Mouse (Mus musculus): ENCODE data around the gene Fyco1. TPM values are rescaled to one million over a fixed set of nuclear protein-coding genes. Genes with fewer than 3 reads are reported as not detected.

Fyco1 gene
- polyA plus RNA-seq, 1 experiment = 0.07 TPM

- Histone ChIP-seq H3K27me3 (ENCODE audit: control insufficient read depth) (no peaks in the 10 kb centered on the region), H3K4me1 (ENCODE audit: control insufficient read depth) (no peaks in the 10 kb centered on the region), H3K9me3 (ENCODE audit: control insufficient read depth, low read length) (no peaks in the 10 kb centered on the region), H3K36me3 (ENCODE audit: control insufficient read depth) (peaks cover 95% of the 10 kb centered on the region), H3K4me3 (replicated peaks) (no peak overlapping the region)
- TF ChIP-seq TAL1 (IDR thresholded peaks at IDR 0.05; ENCODE audit: low read length) (no peak), GATA1 (IDR thresholded peaks at IDR 0.05; ENCODE audit: low read length) (no peak)
These were observed 25.1 kb downstream of the Fyco1 start for GRCm38 (mm10) chr9:123826631-123827030.

- no peak overlapping the region for H3K4me3 ChIP-seq (replicated peaks)
- H3K4me1 ChIP-seq (ENCODE audit: control insufficient read depth) = no peaks in the 10 kb centered on the region
- no peaks in the 10 kb centered on the region for H3K27me3 ChIP-seq (ENCODE audit: control insufficient read depth)
- peaks cover 84% of the 10 kb centered on the region for H3K36me3 ChIP-seq (ENCODE audit: control insufficient read depth)
- no peaks in the 10 kb centered on the region for H3K9me3 ChIP-seq (ENCODE audit: control insufficient read depth, low read length)
- no peak for TF ChIP-seq GATA1 (IDR thresholded peaks at IDR 0.05; ENCODE audit: low read length)
- no peak for TF ChIP-seq TAL1 (IDR thresholded peaks at IDR 0.05; ENCODE audit: low read length)
These were observed 33.1 kb downstream of the Fyco1 start for GRCm38 (mm10) chr9:123818601-123819000.

DNA sequence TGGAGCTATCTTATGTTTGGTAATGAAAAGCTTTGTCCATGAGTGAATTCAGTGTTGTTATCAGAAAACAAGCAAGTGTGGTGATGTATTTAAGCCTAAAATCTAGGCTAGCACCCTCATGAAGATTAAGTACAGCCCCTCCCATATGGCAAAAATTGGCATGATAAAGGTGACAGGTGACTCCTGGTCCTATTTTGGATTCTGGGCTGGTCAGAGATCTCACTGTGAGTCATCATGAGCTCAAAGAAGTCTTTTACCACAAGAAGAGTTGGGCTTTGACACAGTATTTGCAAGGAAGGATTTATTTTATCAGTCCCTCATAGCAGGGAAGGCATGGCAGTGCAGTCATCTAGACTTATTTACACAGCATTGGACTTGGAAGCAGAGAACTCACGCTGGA lies 35.7 kb downstream of the Fyco1 start:
- H3K9me3 ChIP-seq (ENCODE audit: control insufficient read depth, low read length) = no peaks in the 10 kb centered on the region
- TF ChIP-seq GATA1 (IDR thresholded peaks at IDR 0.05; ENCODE audit: low read length) = no peak
- TF ChIP-seq TAL1 (IDR thresholded peaks at IDR 0.05; ENCODE audit: low read length) = no peak
- peaks cover 82% of the 10 kb centered on the region for H3K36me3 ChIP-seq (ENCODE audit: control insufficient read depth)
- no peaks in the 10 kb centered on the region for H3K27me3 ChIP-seq (ENCODE audit: control insufficient read depth)
- H3K4me3 ChIP-seq (replicated peaks) = no peak overlapping the region
- H3K4me1 ChIP-seq (ENCODE audit: control insufficient read depth) = no peaks in the 10 kb centered on the region

DNA sequence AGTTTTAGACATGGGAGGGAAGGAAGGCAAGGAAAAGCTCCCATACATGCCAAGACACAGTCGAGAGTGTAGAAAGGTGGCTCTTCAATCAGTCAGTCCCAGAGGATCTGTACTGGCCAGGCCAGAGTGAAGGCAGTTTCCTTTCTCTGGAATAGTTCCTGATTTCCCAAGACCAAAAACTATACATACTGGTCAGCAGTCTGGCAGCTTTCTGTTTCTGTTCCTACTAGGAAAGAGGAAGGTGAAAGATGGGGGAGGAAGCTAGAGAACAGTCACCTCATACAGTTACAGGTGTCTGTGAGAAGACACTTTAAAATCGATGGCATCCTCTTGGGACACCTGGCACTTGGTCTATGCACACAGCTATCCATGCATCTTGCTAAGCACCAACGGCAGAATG lies 36.3 kb downstream of the Fyco1 start:
- no peak for TF ChIP-seq TAL1 (IDR thresholded peaks at IDR 0.05; ENCODE audit: low read length)
- TF ChIP-seq GATA1 (IDR thresholded peaks at IDR 0.05; ENCODE audit: low read length) = no peak
- no peaks in the 10 kb centered on the region for H3K9me3 ChIP-seq (ENCODE audit: control insufficient read depth, low read length)
- H3K27me3 ChIP-seq (ENCODE audit: control insufficient read depth) = no peaks in the 10 kb centered on the region
- peaks cover 82% of the 10 kb centered on the region for H3K36me3 ChIP-seq (ENCODE audit: control insufficient read depth)
- H3K4me3 ChIP-seq (replicated peaks) = no peak overlapping the region
- no peaks in the 10 kb centered on the region for H3K4me1 ChIP-seq (ENCODE audit: control insufficient read depth)

DNA sequence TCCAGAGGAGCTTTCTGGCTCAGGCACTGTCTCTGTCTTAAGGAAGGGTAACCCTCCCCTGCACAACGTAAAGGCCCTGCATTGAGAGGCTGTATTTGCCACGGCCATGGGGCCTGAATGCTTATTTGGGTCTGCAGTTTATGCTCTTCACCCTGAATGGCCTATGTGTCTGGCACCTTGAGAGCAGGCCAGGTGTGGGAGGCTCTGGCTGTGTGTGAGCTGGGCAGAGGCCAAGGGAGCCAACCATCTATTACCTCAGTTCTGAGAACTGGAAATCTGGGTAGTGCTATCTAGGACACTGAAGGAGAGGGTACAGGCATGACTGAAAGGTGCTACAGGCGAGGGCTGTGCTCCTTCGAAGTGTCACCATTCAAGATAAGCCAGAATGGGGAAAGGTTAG lies 36.9 kb downstream of the Fyco1 start:
- Histone ChIP-seq H3K4me1 (ENCODE audit: control insufficient read depth) (no peaks in the 10 kb centered on the region), H3K4me3 (replicated peaks) (no peak overlapping the region), H3K27me3 (ENCODE audit: control insufficient read depth) (no peaks in the 10 kb centered on the region), H3K9me3 (ENCODE audit: control insufficient read depth, low read length) (no peaks in the 10 kb centered on the region), H3K36me3 (ENCODE audit: control insufficient read depth) (peaks cover 87% of the 10 kb centered on the region)
- TF ChIP-seq GATA1 (IDR thresholded peaks at IDR 0.05; ENCODE audit: low read length) = no peak
- TF ChIP-seq TAL1 (IDR thresholded peaks at IDR 0.05; ENCODE audit: low read length) = no peak

DNA sequence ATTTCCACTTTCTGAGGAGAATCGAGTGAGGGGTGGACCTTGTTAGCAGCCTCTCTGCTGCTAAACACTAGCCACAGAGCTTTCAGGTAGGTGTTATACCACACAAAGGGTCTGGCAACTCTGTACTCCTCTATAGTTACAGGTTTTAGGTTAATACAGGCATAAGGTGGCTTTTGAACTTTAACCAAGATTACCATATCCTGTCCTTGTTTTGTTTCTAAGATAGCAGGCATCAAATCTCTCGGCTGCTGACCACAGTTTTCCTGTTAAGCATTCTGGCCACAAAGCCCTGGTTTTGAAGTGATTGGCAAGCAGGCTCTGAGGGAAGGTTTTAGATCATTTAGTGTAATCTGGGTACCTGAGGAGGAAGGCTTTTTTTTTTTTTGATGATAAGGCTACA lies 37.4 kb downstream of the Fyco1 start:
- H3K9me3 ChIP-seq (ENCODE audit: control insufficient read depth, low read length) = no peaks in the 10 kb centered on the region
- no peak overlapping the region for H3K4me3 ChIP-seq (replicated peaks)
- H3K4me1 ChIP-seq (ENCODE audit: control insufficient read depth) = no peaks in the 10 kb centered on the region
- no peak for TF ChIP-seq GATA1 (IDR thresholded peaks at IDR 0.05; ENCODE audit: low read length)
- no peak for TF ChIP-seq TAL1 (IDR thresholded peaks at IDR 0.05; ENCODE audit: low read length)
- H3K27me3 ChIP-seq (ENCODE audit: control insufficient read depth) = no peaks in the 10 kb centered on the region
- peaks cover 86% of the 10 kb centered on the region for H3K36me3 ChIP-seq (ENCODE audit: control insufficient read depth)

DNA sequence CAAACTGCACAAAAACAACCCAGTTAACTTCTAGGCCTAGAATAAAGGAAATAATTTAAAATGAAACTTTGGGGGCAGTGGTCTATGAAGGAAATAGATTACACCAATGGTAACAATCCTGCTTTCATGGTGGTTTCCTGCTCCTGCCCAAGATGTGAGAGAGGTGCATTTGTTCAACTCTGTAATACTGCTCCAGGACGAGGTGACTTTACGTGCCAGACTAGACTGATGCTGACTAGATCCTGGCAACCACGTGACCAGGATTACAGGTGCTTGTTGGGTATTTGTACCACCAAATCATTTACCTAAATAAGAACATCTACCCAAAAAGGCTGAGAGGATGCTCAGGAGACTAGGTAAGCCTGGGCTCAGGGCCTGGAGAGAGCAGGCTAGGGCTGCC lies 39.9 kb downstream of the Fyco1 start:
- H3K36me3 ChIP-seq (ENCODE audit: control insufficient read depth) = peaks cover 80% of the 10 kb centered on the region
- no peaks in the 10 kb centered on the region for H3K9me3 ChIP-seq (ENCODE audit: control insufficient read depth, low read length)
- TF ChIP-seq TAL1 (IDR thresholded peaks at IDR 0.05; ENCODE audit: low read length) = no peak
- no peak for TF ChIP-seq GATA1 (IDR thresholded peaks at IDR 0.05; ENCODE audit: low read length)
- no peaks in the 10 kb centered on the region for H3K27me3 ChIP-seq (ENCODE audit: control insufficient read depth)
- no peaks in the 10 kb centered on the region for H3K4me1 ChIP-seq (ENCODE audit: control insufficient read depth)
- no peak overlapping the region for H3K4me3 ChIP-seq (replicated peaks)

DNA sequence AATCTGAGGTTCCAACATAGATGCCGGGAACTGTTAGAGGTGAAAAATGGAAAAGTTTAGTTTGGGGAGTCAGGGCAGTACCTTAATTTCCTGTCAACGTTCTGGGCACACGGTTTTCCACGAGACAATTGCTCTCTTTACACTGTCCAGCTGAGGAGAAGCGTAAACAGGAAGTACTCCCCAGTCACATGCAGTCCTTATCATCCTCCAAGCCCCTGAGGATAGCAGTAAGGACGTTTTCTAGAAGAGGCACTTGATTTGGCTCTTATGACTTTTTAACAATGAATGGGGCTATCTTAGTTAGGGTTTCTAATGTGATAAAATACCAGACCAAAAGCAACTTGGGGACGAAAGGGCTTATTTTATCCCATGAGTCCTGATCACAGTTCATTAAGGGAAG lies 43.1 kb downstream of the Fyco1 start:
- no peak for TF ChIP-seq GATA1 (IDR thresholded peaks at IDR 0.05; ENCODE audit: low read length)
- TF ChIP-seq TAL1 (IDR thresholded peaks at IDR 0.05; ENCODE audit: low read length) = no peak
- no peaks in the 10 kb centered on the region for H3K27me3 ChIP-seq (ENCODE audit: control insufficient read depth)
- H3K4me3 ChIP-seq (replicated peaks) = no peak overlapping the region
- H3K36me3 ChIP-seq (ENCODE audit: control insufficient read depth) = peaks cover 60% of the 10 kb centered on the region
- H3K4me1 ChIP-seq (ENCODE audit: control insufficient read depth) = no peaks in the 10 kb centered on the region
- no peaks in the 10 kb centered on the region for H3K9me3 ChIP-seq (ENCODE audit: control insufficient read depth, low read length)

DNA sequence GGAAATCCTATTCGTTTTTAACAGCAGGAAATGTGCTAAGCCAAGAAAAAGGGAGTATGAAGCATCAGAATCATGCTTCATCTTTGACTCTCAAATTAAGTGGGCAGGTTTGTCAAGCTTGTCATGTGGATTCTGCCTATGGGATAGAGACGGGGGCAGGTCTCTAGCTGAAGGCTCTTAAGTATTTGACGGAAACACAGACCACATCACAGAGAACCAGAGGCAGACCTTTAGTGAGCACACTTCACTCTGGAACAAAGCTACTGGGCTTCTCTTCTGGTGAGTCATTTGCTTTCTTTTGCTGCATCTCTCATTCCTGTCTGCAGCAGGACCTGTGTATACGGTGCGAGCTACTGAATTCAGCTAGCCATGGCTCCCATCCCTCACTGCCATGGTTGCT lies 45.4 kb downstream of the Fyco1 start, which contains the start of gene Cxcr6:
Gene Cxcr6 (plus strand): TSS at position 209 of the 400 bp plus-strand sequence.
- TF ChIP-seq GATA1 (IDR thresholded peaks at IDR 0.05; ENCODE audit: low read length) = no peak
- no peak for TF ChIP-seq TAL1 (IDR thresholded peaks at IDR 0.05; ENCODE audit: low read length)
- no peaks in the 10 kb centered on the region for H3K9me3 ChIP-seq (ENCODE audit: control insufficient read depth, low read length)
- peaks cover 56% of the 10 kb centered on the region for H3K36me3 ChIP-seq (ENCODE audit: control insufficient read depth)
- no peak within 1 kb of the TSS for H3K4me3 ChIP-seq (replicated peaks)
- no peaks in the 10 kb centered on the region for H3K4me1 ChIP-seq (ENCODE audit: control insufficient read depth)
- no peaks in the 10 kb centered on the region for H3K27me3 ChIP-seq (ENCODE audit: control insufficient read depth)

DNA sequence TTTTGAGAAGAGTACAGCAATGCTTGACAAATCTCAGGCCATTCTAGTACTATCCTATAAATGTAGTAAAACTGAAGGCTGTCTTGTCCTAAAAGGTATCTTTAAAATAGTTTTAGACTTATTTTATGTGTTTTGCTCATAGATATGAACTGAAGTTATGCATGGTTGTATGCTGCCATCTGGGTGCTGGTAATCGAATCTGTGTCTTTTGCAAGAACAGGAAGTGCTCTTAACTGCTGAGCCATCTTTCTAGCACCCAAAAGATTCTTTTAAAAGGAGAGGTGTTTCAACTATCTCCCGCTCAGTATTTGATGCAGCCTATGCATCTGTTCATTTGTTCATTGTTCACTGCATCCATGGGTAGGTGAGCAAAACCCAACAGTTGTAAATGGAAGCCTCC lies 46.5 kb downstream of the Fyco1 start:
- no peak overlapping the region for H3K4me3 ChIP-seq (replicated peaks)
- no peaks in the 10 kb centered on the region for H3K27me3 ChIP-seq (ENCODE audit: control insufficient read depth)
- H3K36me3 ChIP-seq (ENCODE audit: control insufficient read depth) = peaks cover 56% of the 10 kb centered on the region
- no peaks in the 10 kb centered on the region for H3K9me3 ChIP-seq (ENCODE audit: control insufficient read depth, low read length)
- no peaks in the 10 kb centered on the region for H3K4me1 ChIP-seq (ENCODE audit: control insufficient read depth)
- TF ChIP-seq TAL1 (IDR thresholded peaks at IDR 0.05; ENCODE audit: low read length) (no peak), GATA1 (IDR thresholded peaks at IDR 0.05; ENCODE audit: low read length) (no peak)
